Mouse (Mus musculus) olfactory bulb, adult 2 months (tissue): ENCODE measurements at regions not wholly inside any gene's neighbourhood (a gene's known extent, or its start where the extent isn't known, plus 50 kb on each side); places are given as distances from the start of the nearest gene placed in this dataset.

ENCODE experiments used
- H3K27ac ChIP-seq: fragments of 200-500 bp; 2 replicates; pipeline ENCODE4 v1.5.1; 2012; ENCODE audit warnings: low read depth, low read length; ENCODE audit not compliant: insufficient read depth
- H3K4me1 ChIP-seq: fragments of 200-500 bp; 2 replicates; pipeline ENCODE4 v1.6.1; 2012; ENCODE audit warnings: low read length; ENCODE audit not compliant: control insufficient read depth, insufficient read depth
- H3K4me3 ChIP-seq: fragments of 200-500 bp; 2 replicates; pipeline ENCODE4 v1.5.1; 2012; ENCODE audit warnings: mild to moderate bottlenecking, low read depth, low read length, moderate library complexity; ENCODE audit not compliant: insufficient read depth
- CTCF ChIP-seq: fragments of 200-500 bp; IDR thresholded peaks from 2 replicates; pipeline ENCODE4 v1.5.1; 2012; ENCODE audit warnings: low read depth, mild to moderate bottlenecking, low read length, moderate library complexity; ENCODE audit not compliant: insufficient read depth
- POLR2A ChIP-seq: fragments of 200-500 bp; IDR thresholded peaks from 2 replicates; pipeline ENCODE4 v1.6.1; 2012; ENCODE audit warnings: mild to moderate bottlenecking, low read depth, low read length, moderate library complexity; ENCODE audit not compliant: insufficient read depth
- WGBS: fragments of 180-500 bp; shearing (Covaris S2); methylation state at CpG from one replicate; pipeline ENCODE4 v1.1.7; 2018; 5-methylcytosine and 5-hydroxymethylcytosine counted together

GRCm38 (mm10) chr6:117351846-117352245 is 183.5 kb downstream of the Cxcl12 start:
- 69% methylated on average over 1 of the region's 1 CpGs for WGBS
- Histone ChIP-seq H3K4me1 (no peaks in the 10 kb centered on the region), H3K4me3 (no peak overlapping the region), H3K27ac (no peak overlapping the region)
- TF ChIP-seq CTCF (no peak), POLR2A (no peak)

- Histone ChIP-seq H3K4me3 (no peak overlapping the region), H3K27ac (no peak overlapping the region), H3K4me1 (no peaks in the 10 kb centered on the region)
- WGBS: 94% methylated on average over 3 of the region's 3 CpGs
- TF ChIP-seq POLR2A (no peak), CTCF (no peak)
Measured at GRCm38 (mm10) chr6:117353091-117353490, 184.8 kb downstream of the Cxcl12 start.

- TF ChIP-seq CTCF (no peak), POLR2A (no peak)
- H3K27ac ChIP-seq: no peak overlapping the region
- no peak overlapping the region for H3K4me3 ChIP-seq
- no peaks in the 10 kb centered on the region for H3K4me1 ChIP-seq
- 88% methylated on average over 1 of the region's 1 CpGs for WGBS
Measured at GRCm38 (mm10) chr6:117356101-117356500, 187.8 kb downstream of the Cxcl12 start.

- no peak overlapping the region for H3K4me3 ChIP-seq
- no peak for TF ChIP-seq CTCF
- no peak for TF ChIP-seq POLR2A
- no peak overlapping the region for H3K27ac ChIP-seq
- no peaks in the 10 kb centered on the region for H3K4me1 ChIP-seq
- 98% methylated on average over 2 of the region's 2 CpGs for WGBS
Measured at GRCm38 (mm10) chr6:117359401-117359800, 191.1 kb downstream of the Cxcl12 start.

GRCm38 (mm10) chr6:117366563-117366962 is 198.2 kb downstream of the Cxcl12 start:
- WGBS: 86% methylated on average over 6 of the region's 6 CpGs
- no peak for TF ChIP-seq POLR2A
- TF ChIP-seq CTCF: no peak
- Histone ChIP-seq H3K4me1 (no peaks in the 10 kb centered on the region), H3K4me3 (no peak overlapping the region), H3K27ac (no peak overlapping the region)

- 97% methylated on average over 5 of the region's 5 CpGs for WGBS
- Histone ChIP-seq H3K4me1 (no peaks in the 10 kb centered on the region), H3K27ac (no peak overlapping the region), H3K4me3 (no peak overlapping the region)
- TF ChIP-seq POLR2A (no peak), CTCF (no peak)
Measured at GRCm38 (mm10) chr6:117375989-117376388, 207.7 kb downstream of the Cxcl12 start.

GRCm38 (mm10) chr6:117379904-117380303 is 211.6 kb downstream of the Cxcl12 start:
- H3K4me1 ChIP-seq: no peaks in the 10 kb centered on the region
- no peak overlapping the region for H3K4me3 ChIP-seq
- WGBS: 95% methylated on average over 4 of the region's 4 CpGs
- no peak overlapping the region for H3K27ac ChIP-seq
- TF ChIP-seq CTCF (no peak), POLR2A (no peak)

- no peak for TF ChIP-seq CTCF
- TF ChIP-seq POLR2A: no peak
- Histone ChIP-seq H3K4me1 (no peaks in the 10 kb centered on the region), H3K4me3 (no peak overlapping the region), H3K27ac (no peak overlapping the region)
- 92% methylated on average over 7 of the region's 7 CpGs for WGBS
Measured at GRCm38 (mm10) chr6:117390233-117390848, 222.0 kb downstream of the Cxcl12 start.

- no peak overlapping the region for H3K27ac ChIP-seq
- H3K4me1 ChIP-seq: no peaks in the 10 kb centered on the region
- no peak overlapping the region for H3K4me3 ChIP-seq
- no peak for TF ChIP-seq POLR2A
- TF ChIP-seq CTCF: no peak
Measured at GRCm38 (mm10) chr6:117393480-117393879, 225.1 kb downstream of the Cxcl12 start.

- Histone ChIP-seq H3K4me3 (no peak overlapping the region), H3K27ac (no peak overlapping the region), H3K4me1 (peaks cover 3% of the 10 kb centered on the region; the same call in 1 of the 2 replicates)
- 89% methylated on average over 11 of the region's 11 CpGs for WGBS
- no peak for TF ChIP-seq CTCF
- TF ChIP-seq POLR2A: no peak
Measured at GRCm38 (mm10) chr6:117405589-117406311, 237.4 kb downstream of the Cxcl12 start.
